Mouse (Mus musculus): Measurements from ENCODE around the gene Ammecr1. TPM values are rescaled to one million over a fixed set of nuclear protein-coding genes. Genes with fewer than 3 reads are reported as not detected.

Gene Ammecr1
- polyA plus RNA-seq, 1 experiment from 2014 or later = 13.3 TPM

GRCm38 (mm10) chrX:142839411-142839810, 127.1 kb downstream of the Ammecr1 start:
- H3K9ac ChIP-seq = no peak overlapping the region
- H3K27me3 ChIP-seq (replicated peaks) = no peaks in the 10 kb centered on the region
- H3K27ac ChIP-seq = no peak overlapping the region
- H3K9me3 ChIP-seq = no peaks in the 10 kb centered on the region
- WGBS = 84% methylated on average over 7 of the region's 7 CpGs
- no peaks in the 10 kb centered on the region for H3K36me3 ChIP-seq
- ATAC-seq (ENCODE audit: insufficient read depth, low FRiP score, low read depth) = no peak
- no peak overlapping the region for H3K4me3 ChIP-seq (replicated peaks)
- no peak overlapping the region for H3K4me2 ChIP-seq
- H3K4me1 ChIP-seq = no peaks in the 10 kb centered on the region

DNA sequence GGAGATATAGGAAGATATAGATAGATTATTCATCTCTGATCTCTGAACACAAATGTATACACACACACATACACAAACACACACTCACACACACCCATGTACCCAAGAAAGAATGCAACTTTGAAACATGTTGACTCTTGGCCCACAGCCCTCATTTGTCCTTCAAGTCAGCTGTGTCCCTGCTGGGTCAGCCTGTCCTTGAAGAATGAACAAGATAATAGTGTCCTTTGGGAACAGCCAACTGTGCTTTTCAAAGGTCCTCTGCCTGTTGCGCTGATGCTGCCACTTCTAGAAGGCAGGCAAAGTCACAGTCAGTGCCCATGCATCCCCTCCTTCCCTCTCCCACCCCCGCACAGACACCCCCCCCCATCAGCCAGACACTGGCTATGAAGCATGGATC, 127.7 kb downstream of the Ammecr1 start:
- Histone ChIP-seq H3K27ac (no peak overlapping the region), H3K36me3 (no peaks in the 10 kb centered on the region), H3K4me2 (no peak overlapping the region), H3K4me3 (replicated peaks) (no peak overlapping the region), H3K9ac (no peak overlapping the region), H3K9me3 (no peaks in the 10 kb centered on the region), H3K4me1 (no peaks in the 10 kb centered on the region), H3K27me3 (replicated peaks) (no peaks in the 10 kb centered on the region)
- WGBS = 65% methylated on average over 2 of the region's 2 CpGs
- no peak for ATAC-seq (ENCODE audit: insufficient read depth, low FRiP score, low read depth)

DNA sequence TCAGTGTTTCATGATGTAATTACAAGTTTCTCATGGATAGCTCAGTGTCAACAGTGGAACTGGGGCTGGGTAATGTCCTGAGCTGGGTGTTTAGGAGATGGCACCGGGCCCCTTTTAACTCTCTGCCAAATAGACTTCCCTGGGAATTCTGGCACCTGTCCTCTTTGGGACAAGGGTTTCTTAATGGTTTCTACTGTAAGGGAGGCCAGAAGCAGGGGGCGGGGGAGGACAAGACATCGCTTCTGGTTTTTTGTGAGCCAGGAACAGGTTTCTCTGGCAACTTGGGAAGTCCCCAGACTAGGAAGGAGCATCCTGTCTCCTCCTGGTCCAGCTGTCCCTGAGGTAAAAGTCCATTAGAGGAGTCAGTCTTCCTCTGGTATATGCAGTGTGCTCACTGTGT, 129.2 kb downstream of the Ammecr1 start:
- H3K36me3 ChIP-seq = no peaks in the 10 kb centered on the region
- H3K27ac ChIP-seq = no peak overlapping the region
- WGBS = 76% methylated on average over 3 of the region's 3 CpGs
- H3K4me2 ChIP-seq = no peak overlapping the region
- H3K27me3 ChIP-seq (replicated peaks) = no peaks in the 10 kb centered on the region
- no peak for ATAC-seq (ENCODE audit: insufficient read depth, low FRiP score, low read depth)
- no peaks in the 10 kb centered on the region for H3K4me1 ChIP-seq
- no peak overlapping the region for H3K9ac ChIP-seq
- H3K4me3 ChIP-seq (replicated peaks) = no peak overlapping the region
- H3K9me3 ChIP-seq = no peaks in the 10 kb centered on the region

- no peak overlapping the region for H3K4me2 ChIP-seq
- no peak overlapping the region for H3K9ac ChIP-seq
- no peak for ATAC-seq (ENCODE audit: insufficient read depth, low FRiP score, low read depth)
- no peak overlapping the region for H3K4me3 ChIP-seq (replicated peaks)
- no peaks in the 10 kb centered on the region for H3K27me3 ChIP-seq (replicated peaks)
- 89% methylated on average over 7 of the region's 7 CpGs for WGBS
- H3K4me1 ChIP-seq = no peaks in the 10 kb centered on the region
- no peaks in the 10 kb centered on the region for H3K36me3 ChIP-seq
- H3K9me3 ChIP-seq = no peaks in the 10 kb centered on the region
- H3K27ac ChIP-seq = no peak overlapping the region
These were observed 130.1 kb downstream of the Ammecr1 start for GRCm38 (mm10) chrX:142836399-142836798.

DNA sequence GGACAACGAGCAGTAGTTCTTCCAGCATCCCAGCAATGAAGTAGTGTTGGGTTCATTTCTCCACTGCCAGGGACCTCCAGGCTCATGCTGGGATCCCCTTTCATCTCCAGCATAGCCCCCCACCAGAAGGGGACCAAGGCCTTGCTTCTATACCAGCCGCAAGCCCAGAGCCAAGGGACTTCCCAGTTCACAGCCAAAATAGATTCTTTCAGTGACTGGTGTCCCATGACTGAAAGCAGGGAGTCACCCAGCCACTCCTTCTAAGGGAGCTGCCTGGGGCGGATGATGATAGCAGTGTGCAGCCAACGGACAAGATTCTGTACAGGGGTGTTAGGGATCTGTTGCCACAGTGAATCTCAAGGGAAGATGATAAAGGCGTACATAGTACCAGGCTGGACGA, 131.7 kb downstream of the Ammecr1 start:
- H3K9ac ChIP-seq = no peak overlapping the region
- H3K36me3 ChIP-seq = no peaks in the 10 kb centered on the region
- WGBS = 82% methylated on average over 6 of the region's 6 CpGs
- no peaks in the 10 kb centered on the region for H3K27me3 ChIP-seq (replicated peaks)
- H3K27ac ChIP-seq = no peak overlapping the region
- H3K9me3 ChIP-seq = no peaks in the 10 kb centered on the region
- ATAC-seq (ENCODE audit: insufficient read depth, low FRiP score, low read depth) = no peak
- H3K4me2 ChIP-seq = no peak overlapping the region
- no peak overlapping the region for H3K4me3 ChIP-seq (replicated peaks)
- H3K4me1 ChIP-seq = no peaks in the 10 kb centered on the region

- H3K27ac ChIP-seq = no peak overlapping the region
- no peaks in the 10 kb centered on the region for H3K4me1 ChIP-seq
- 79% methylated on average over 13 of the region's 13 CpGs for WGBS
- no peaks in the 10 kb centered on the region for H3K9me3 ChIP-seq
- H3K36me3 ChIP-seq = no peaks in the 10 kb centered on the region
- no peak overlapping the region for H3K4me3 ChIP-seq (replicated peaks)
- ATAC-seq (ENCODE audit: insufficient read depth, low FRiP score, low read depth) = no peak
- H3K9ac ChIP-seq = no peak overlapping the region
- no peak overlapping the region for H3K4me2 ChIP-seq
- H3K27me3 ChIP-seq (replicated peaks) = no peaks in the 10 kb centered on the region
These were observed 133.2 kb downstream of the Ammecr1 start for GRCm38 (mm10) chrX:142833164-142833796.

DNA sequence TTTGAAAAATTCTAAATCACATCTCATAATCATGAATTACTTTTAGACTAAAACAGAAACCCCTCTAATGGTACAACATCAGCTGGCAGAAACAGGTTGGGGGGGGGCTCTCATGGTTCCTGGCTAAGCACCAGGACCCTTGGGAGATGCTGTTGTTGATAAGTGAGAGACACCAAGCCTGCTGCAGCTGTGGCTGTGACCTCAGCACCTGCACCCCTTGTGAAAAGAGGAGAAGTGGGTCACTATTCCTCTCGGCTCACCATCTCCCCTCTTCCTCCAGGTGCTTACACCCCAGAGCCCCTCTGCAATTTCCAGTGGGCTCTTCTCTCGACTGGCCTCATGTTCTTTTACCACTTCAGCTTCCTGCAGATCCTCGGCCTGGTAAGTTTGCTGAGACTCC, 134.3 kb downstream of the Ammecr1 start:
- no peak for ATAC-seq (ENCODE audit: insufficient read depth, low FRiP score, low read depth)
- 60% methylated on average over 3 of the region's 3 CpGs for WGBS
- no peak overlapping the region for H3K27ac ChIP-seq
- no peak overlapping the region for H3K9ac ChIP-seq
- H3K36me3 ChIP-seq = no peaks in the 10 kb centered on the region
- no peak overlapping the region for H3K4me2 ChIP-seq
- no peaks in the 10 kb centered on the region for H3K9me3 ChIP-seq
- no peak overlapping the region for H3K4me3 ChIP-seq (replicated peaks)
- H3K27me3 ChIP-seq (replicated peaks) = no peaks in the 10 kb centered on the region
- no peaks in the 10 kb centered on the region for H3K4me1 ChIP-seq

GRCm38 (mm10) chrX:142830572-142830971, 136.0 kb downstream of the Ammecr1 start:
- Histone ChIP-seq H3K4me1 (no peaks in the 10 kb centered on the region), H3K9ac (no peak overlapping the region), H3K4me3 (replicated peaks) (no peak overlapping the region), H3K27me3 (replicated peaks) (no peaks in the 10 kb centered on the region), H3K9me3 (no peaks in the 10 kb centered on the region), H3K27ac (no peak overlapping the region), H3K36me3 (no peaks in the 10 kb centered on the region), H3K4me2 (no peak overlapping the region)
- no peak for ATAC-seq (ENCODE audit: insufficient read depth, low FRiP score, low read depth)
- 91% methylated on average over 6 of the region's 6 CpGs for WGBS

- Histone ChIP-seq H3K4me1 (no peaks in the 10 kb centered on the region), H3K9me3 (no peaks in the 10 kb centered on the region), H3K27me3 (replicated peaks) (no peaks in the 10 kb centered on the region), H3K4me2 (no peak overlapping the region), H3K27ac (no peak overlapping the region), H3K9ac (no peak overlapping the region), H3K4me3 (replicated peaks) (no peak overlapping the region), H3K36me3 (no peaks in the 10 kb centered on the region)
- 82% methylated on average over 12 of the region's 12 CpGs for WGBS
- no peak for ATAC-seq (ENCODE audit: insufficient read depth, low FRiP score, low read depth)
These were observed 136.6 kb downstream of the Ammecr1 start for GRCm38 (mm10) chrX:142829866-142830470.

DNA sequence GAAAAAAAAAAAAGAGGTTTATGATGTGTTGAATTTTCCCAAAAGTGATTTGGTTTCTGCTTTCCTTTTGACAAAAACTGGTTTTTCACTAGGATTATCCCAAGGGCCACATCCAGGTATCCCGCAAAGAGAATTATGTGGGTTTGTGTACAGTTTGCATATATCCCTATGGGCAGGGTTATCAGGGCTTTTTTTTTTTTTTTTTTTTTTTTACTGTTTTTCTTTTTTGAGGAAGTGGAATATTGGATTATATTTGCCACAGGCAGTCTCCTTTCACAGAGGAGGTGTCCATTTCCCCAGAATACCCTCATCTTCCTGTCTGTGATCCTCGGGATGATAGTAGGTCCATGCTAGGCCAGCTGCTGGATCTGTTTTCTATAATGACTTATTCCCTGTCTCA, 137.3 kb downstream of the Ammecr1 start:
- H3K9me3 ChIP-seq = no peaks in the 10 kb centered on the region
- ATAC-seq (ENCODE audit: insufficient read depth, low FRiP score, low read depth) = no peak
- no peak overlapping the region for H3K4me2 ChIP-seq
- WGBS = 69% methylated on average over 2 of the region's 2 CpGs
- H3K27ac ChIP-seq = no peak overlapping the region
- no peaks in the 10 kb centered on the region for H3K4me1 ChIP-seq
- H3K36me3 ChIP-seq = no peaks in the 10 kb centered on the region
- no peak overlapping the region for H3K9ac ChIP-seq
- H3K4me3 ChIP-seq (replicated peaks) = no peak overlapping the region
- no peaks in the 10 kb centered on the region for H3K27me3 ChIP-seq (replicated peaks)

DNA sequence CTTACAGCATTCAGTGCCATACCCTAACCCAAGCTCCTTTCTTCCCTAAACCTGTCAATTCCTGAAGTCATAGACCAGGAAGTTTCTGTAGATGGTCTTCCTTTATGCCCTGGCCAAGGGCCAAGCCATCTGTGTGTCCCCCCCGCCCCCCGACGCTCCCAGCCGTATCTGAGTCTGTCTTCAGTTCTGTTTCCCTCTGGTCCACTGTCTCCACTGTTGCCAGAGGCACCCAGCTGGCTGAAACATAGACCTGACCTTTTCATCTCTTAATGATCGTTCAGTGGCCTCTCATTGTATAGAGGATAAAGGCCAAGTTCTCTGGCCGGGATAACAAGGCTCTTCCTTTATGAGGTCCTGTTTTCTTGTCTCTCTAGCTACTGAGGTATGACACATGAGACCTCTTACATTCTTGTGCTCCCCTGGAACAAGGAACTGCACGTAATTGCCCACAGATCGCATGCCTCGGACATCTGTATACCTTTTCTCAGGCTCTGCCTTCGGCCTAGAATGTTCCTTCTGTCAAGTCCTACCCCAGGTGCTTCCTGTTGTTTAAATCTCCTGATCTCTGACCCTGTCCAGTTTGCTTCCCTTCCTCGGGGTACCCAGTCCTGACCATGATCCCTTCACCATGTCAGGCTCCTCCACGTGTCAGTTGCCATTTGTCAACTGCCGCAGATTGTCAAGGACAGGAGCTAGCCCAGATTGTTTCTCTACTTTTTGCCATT, 138.2 kb downstream of the Ammecr1 start:
- Histone ChIP-seq H3K27ac (no peak overlapping the region), H3K36me3 (no peaks in the 10 kb centered on the region), H3K4me3 (replicated peaks) (no peak overlapping the region), H3K4me1 (no peaks in the 10 kb centered on the region), H3K27me3 (replicated peaks) (no peaks in the 10 kb centered on the region), H3K9ac (no peak overlapping the region), H3K4me2 (no peak overlapping the region), H3K9me3 (no peaks in the 10 kb centered on the region)
- WGBS = 60% methylated on average over 13 of the region's 13 CpGs
- ATAC-seq (ENCODE audit: insufficient read depth, low FRiP score, low read depth) = no peak

DNA sequence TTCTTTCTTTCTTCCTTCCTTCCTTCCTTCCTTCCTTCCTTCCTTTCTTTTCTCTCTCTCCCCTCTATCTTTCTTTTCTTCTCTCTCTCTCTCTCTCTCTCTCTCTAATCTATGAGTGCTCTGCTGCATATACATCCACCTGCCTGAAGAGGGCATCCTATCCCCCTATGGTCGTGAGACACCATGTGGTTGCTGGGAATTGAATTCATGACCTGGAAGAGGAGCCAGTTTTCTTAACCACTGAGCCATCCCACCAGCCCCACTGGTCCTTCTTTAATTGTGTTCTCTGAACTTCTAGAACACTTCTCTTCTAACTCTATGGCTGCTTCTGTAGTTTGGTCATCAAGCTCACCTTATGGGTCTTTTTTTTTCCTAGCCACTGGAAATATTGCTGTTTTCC, 138.9 kb downstream of the Ammecr1 start:
- no peak for ATAC-seq (ENCODE audit: insufficient read depth, low FRiP score, low read depth)
- Histone ChIP-seq H3K9me3 (no peaks in the 10 kb centered on the region), H3K4me1 (no peaks in the 10 kb centered on the region), H3K4me2 (no peak overlapping the region), H3K9ac (no peak overlapping the region), H3K27ac (no peak overlapping the region), H3K36me3 (no peaks in the 10 kb centered on the region), H3K27me3 (replicated peaks) (no peaks in the 10 kb centered on the region), H3K4me3 (replicated peaks) (no peak overlapping the region)
- WGBS = 43% methylated on average over 1 of the region's 1 CpGs

Data from stomach, embryonic 15.5 days (tissue).